Comparison of ENCODE assay signal across 19 mouse cellular contexts in genomic region chr19:32781305-32782071, GRCm38 (mm10). TPM values are rescaled to one million over a fixed set of nuclear protein-coding genes. Genes with fewer than 3 reads are reported as not detected.
DNase-seq lines count a peak whose midpoint lies in the region; ATAC-seq and TF ChIP-seq lines count a peak whose summit lies in the region.
"Had no signal": no experiment of that assay in that cellular context is flagged by ENCODE, and none has a peak within 500 bp of the region (broad histone marks: within the 10 kb centered on the region; RNA-seq: fewer than 3 reads in every experiment).

No protein-coding gene starts in this region.

- no peak overlapping the region for H3K27ac ChIP-seq in limb, embryonic 13.5 days
- H3K27ac ChIP-seq in limb, embryonic 10.5 days, result no peak overlapping the region
- no peak overlapping the region for H3K27ac ChIP-seq in MEL (ENCODE audit: control insufficient read depth, low read depth, low read length)
- H3K27ac ChIP-seq in bone marrow macrophage, adult 2 months (ENCODE audit: insufficient read depth, low read depth, low read length), result peak overlapping the region; percentile 23
- H3K27ac ChIP-seq: heart, adult 2 months; heart, embryonic 15.5 days; hindbrain, embryonic 10.5 days; hindbrain, embryonic 15.5 days had no signal

- H3K4me2 ChIP-seq in limb, embryonic 13.5 days (replicated peaks), result no peak overlapping the region
- H3K4me2 ChIP-seq: heart, embryonic 11.5 days; heart, embryonic 15.5 days; hindbrain, embryonic 15.5 days had no signal

- TF ChIP-seq POLR2A in MEL (IDR thresholded peaks at IDR 0.05; ENCODE audit: control insufficient read depth in 1 of 2, insufficient read depth in 1 of 2, low read depth in 1 of 2, low read length in 2 of 2, poor library complexity in 1 of 2), result no peak; a peak in 1 of 4 replicates
- no peak for TF ChIP-seq POLR2A in bone marrow macrophage, adult 2 months (IDR thresholded peaks at IDR 0.05; ENCODE audit: borderline replicate concordance, low read depth, low read length)

- peaks cover 3% of the 10 kb centered on the region; the same call in 1 of the 2 replicates for H3K4me1 ChIP-seq in limb, embryonic 13.5 days
- H3K4me1 ChIP-seq in limb, embryonic 10.5 days, result peaks cover 2% of the 10 kb centered on the region; the same call in 1 of the 2 replicates
- H3K4me1 ChIP-seq in MEL (ENCODE audit: control insufficient read depth in 1 of 2, insufficient read depth in 2 of 2, low read length in 2 of 2), result peaks cover 0 to 9% of the 10 kb centered on the region in 2 experiments; a peak in 3 of 4 replicates
- peaks cover 49% of the 10 kb centered on the region for H3K4me1 ChIP-seq in bone marrow macrophage, adult 2 months (ENCODE audit: control insufficient read depth, insufficient read depth, low read length)

- H3K27me3 ChIP-seq in limb, embryonic 13.5 days, result no peaks in the 10 kb centered on the region
- no peaks in the 10 kb centered on the region for H3K27me3 ChIP-seq in limb, embryonic 10.5 days (ENCODE audit: low read depth, poor library complexity, severe bottlenecking)
- H3K27me3 ChIP-seq in MEL (ENCODE audit: control insufficient read depth in 1 of 2, insufficient read depth in 2 of 2, low read length in 2 of 2), result no peaks in the 10 kb centered on the region
- H3K27me3 ChIP-seq: heart, embryonic 15.5 days; hindbrain, embryonic 15.5 days had no signal

- no peak for TF ChIP-seq EP300 in MEL (IDR thresholded peaks at IDR 0.05; ENCODE audit: low read depth in 1 of 2, low read length in 2 of 2)

- no peaks in the 10 kb centered on the region for H3K9me3 ChIP-seq in limb, embryonic 13.5 days
- H3K9me3 ChIP-seq in limb, embryonic 10.5 days (replicated peaks), result no peaks in the 10 kb centered on the region
- no peaks in the 10 kb centered on the region for H3K9me3 ChIP-seq in MEL (replicated peaks; ENCODE audit: insufficient read depth, low read length)
- H3K9me3 ChIP-seq: heart, embryonic 15.5 days; hindbrain, embryonic 15.5 days had no signal

- peaks cover 36% of the 10 kb centered on the region for H3K79me2 ChIP-seq in MEL (ENCODE audit: control insufficient read depth, insufficient read depth, low read length, poor library complexity)

- DNase-seq in limb, embryonic 10.5 days (ENCODE audit: low spot score), result no peak
- no peak for DNase-seq in MEL (ENCODE audit: low read depth, low spot score)
- no peak for DNase-seq in frontal cortex, postnatal 36 days (ENCODE audit: low spot score in 2 of 2)
- no peak for DNase-seq in spleen, adult 12 weeks (ENCODE audit: low spot score)
- DNase-seq: adrenal gland, adult 8-10 months; adrenal gland, postnatal 36 days; cerebellum, adult 11 months; cerebellum, adult 9-10 months; cerebellum, postnatal 25 days; gastrocnemius, postnatal 14 days; heart, adult 2 months had no signal

- H3K9ac ChIP-seq in limb, embryonic 13.5 days, result no peak overlapping the region
- H3K9ac ChIP-seq in MEL (ENCODE audit: control insufficient read depth, low read depth, low read length, poor library complexity, severe bottlenecking), result no peak overlapping the region
- H3K9ac ChIP-seq: heart, embryonic 15.5 days; hindbrain, embryonic 15.5 days had no signal

- TF ChIP-seq RAD21 in MEL (IDR thresholded peaks at IDR 0.05; ENCODE audit: low read depth, low read length), result no peak

- 74% methylated on average over 5 of the region's 5 CpGs for WGBS in limb, embryonic 13.5 days
- 92% methylated on average over 5 of the region's 5 CpGs for WGBS in limb, embryonic 10.5 days

- H3K36me3 ChIP-seq in limb, embryonic 13.5 days, result peaks cover 13% of the 10 kb centered on the region; the same call in 1 of the 2 replicates
- peaks cover 17% of the 10 kb centered on the region for H3K36me3 ChIP-seq in limb, embryonic 10.5 days
- H3K36me3 ChIP-seq in MEL (ENCODE audit: control insufficient read depth in 1 of 2, insufficient read depth in 2 of 2, low read length in 2 of 2), result peaks cover 15 to 24% of the 10 kb centered on the region in 2 experiments
- H3K36me3 ChIP-seq: heart, embryonic 15.5 days; hindbrain, embryonic 15.5 days had no signal

- peak; percentile 67 for ATAC-seq in limb, embryonic 13.5 days (ENCODE audit: low FRiP score, low read depth)
- peak; percentile 37; the same call in 1 of the 2 replicates for ATAC-seq in megakaryocyte progenitor cell, adult 5-6 weeks (replicated peaks; ENCODE audit: poor library complexity)
- ATAC-seq: forebrain, embryonic 16.5 days had no signal

- H3K4me3 ChIP-seq in limb, embryonic 13.5 days, result no peak overlapping the region
- no peak overlapping the region for H3K4me3 ChIP-seq in limb, embryonic 10.5 days
- no peak overlapping the region for H3K4me3 ChIP-seq in MEL (ENCODE audit: control insufficient read depth in 1 of 2, insufficient read depth in 1 of 2, low read depth in 2 of 2, low read length in 2 of 2)
- H3K4me3 ChIP-seq in bone marrow macrophage, adult 2 months (ENCODE audit: insufficient read depth, low read length), result no peak overlapping the region
- H3K4me3 ChIP-seq: heart, adult 2 months; heart, embryonic 15.5 days; hindbrain, embryonic 10.5 days; hindbrain, embryonic 15.5 days had no signal

- TF ChIP-seq CTCF in MEL (IDR thresholded peaks at IDR 0.05 in 2 of 3, conservative IDR thresholded peaks at IDR 0.05 in 1 of 3; ENCODE audit: control insufficient read depth in 1 of 3, insufficient read depth in 1 of 3, low read depth in 2 of 3, low read length in 3 of 3, poor library complexity in 1 of 3, severe bottlenecking in 1 of 3), result no peak
- TF ChIP-seq CTCF in bone marrow macrophage, adult 2 months (IDR thresholded peaks at IDR 0.05; ENCODE audit: low read depth, low read length), result no peak

TF ChIP-seq in MEL, 35 proteins besides CTCF, POLR2A, EP300 and RAD21:
- TF ChIP-seq MXI1 (IDR thresholded peaks at IDR 0.05; ENCODE audit: low read depth, low read length) (peak; percentile 19; the same call in 1 of the 2 replicates), TCF12 (IDR thresholded peaks at IDR 0.05; ENCODE audit: low read depth, low read length) (no peak), SIN3A (IDR thresholded peaks at IDR 0.05; ENCODE audit: low read length) (peak; percentile 37; the same call in 1 of the 2 replicates)
TF ChIP-seq in MEL: peak in this region for 2.

RNA-seq across cellular contexts. Expression of gene Pten, which starts 24.2 kb away (rescaled TPM):
- 8.1 and 9.3 TPM in 2 replicates for polyA plus RNA-seq in limb, embryonic 13.5 days (2015; fragmentation: Nextera tagmentation; extraction: Ambion mirVana)
- 5.0 and 5.8 TPM in 2 replicates for polyA plus RNA-seq in limb, embryonic 10.5 days (2016; fragmentation: Nextera tagmentation; extraction: Ambion mirVana)
- total RNA-seq in MEL (2012; rRNA removed), result 35.3 and 35.8 TPM in 2 replicates
- 100 to 1,000 TPM in 1 of 2 experiments, 10 to 100 TPM in 1; 22.7 to 104 TPM for polyA plus RNA-seq in MEL (2012; ENCODE audit: insufficient read depth in 1 of 2, insufficient read length in 2 of 2, low read depth in 1 of 2, low replicate concordance in 2 of 2, missing spikeins in 1 of 2)
- polyA plus RNA-seq in bone marrow macrophage, adult 2 months (2012; ENCODE audit: insufficient read depth, insufficient read length, missing spikeins), result 62.7 and 70.4 TPM in 2 replicates
- total RNA-seq in megakaryocyte progenitor cell, adult 5-6 weeks (2015), result 97.4 and 97.8 TPM in 2 replicates
- total RNA-seq in megakaryocyte progenitor cell, adult 5-6 weeks (2017), result 92.9 and 97.4 TPM in 2 replicates

RNA-seq across cellular contexts. Expression of gene Atad1, which starts 41.9 kb away (rescaled TPM):
- 63.7 and 65.1 TPM in 2 replicates for polyA plus RNA-seq in limb, embryonic 13.5 days (2015; fragmentation: Nextera tagmentation; extraction: Ambion mirVana)
- polyA plus RNA-seq in limb, embryonic 10.5 days (2016; fragmentation: Nextera tagmentation; extraction: Ambion mirVana), result 62.5 and 71.7 TPM in 2 replicates
- 45.6 and 48.4 TPM in 2 replicates for total RNA-seq in MEL (2012; rRNA removed)
- polyA plus RNA-seq in MEL (2012; ENCODE audit: insufficient read depth in 1 of 2, insufficient read length in 2 of 2, low read depth in 1 of 2, low replicate concordance in 2 of 2, missing spikeins in 1 of 2), result 10 to 100 TPM in 1 of 2 experiments, not detected in 1; 35.8 TPM
- polyA plus RNA-seq in bone marrow macrophage, adult 2 months (2012; ENCODE audit: insufficient read depth, insufficient read length, missing spikeins), result 52.2 and 75.6 TPM in 2 replicates
- 88.9 and 89.5 TPM in 2 replicates for total RNA-seq in megakaryocyte progenitor cell, adult 5-6 weeks (2015)
- total RNA-seq in megakaryocyte progenitor cell, adult 5-6 weeks (2017), result 64.2 and 68.4 TPM in 2 replicates
